Mouse (Mus musculus) kidney, adult 2 months (tissue): Measurements from ENCODE around the gene Gpc4. TPM values are rescaled to one million over a fixed set of nuclear protein-coding genes. Genes with fewer than 3 reads are reported as not detected.
A peak's percentile ranks its signal among the peaks of the same experiment; 100 is the strongest.

Experiments
- DNase-seq: peaks from one replicate; pipeline ENCODE4 v3.0.0; 2021
- H3K27ac ChIP-seq: fragments of 200-500 bp; 2 replicates; pipeline ENCODE4 v1.5.1; 2012; ENCODE audit warnings: low read depth, low read length, control low read depth, inconsistent platforms; ENCODE audit not compliant: insufficient read depth
- H3K27me3 ChIP-seq: fragments of 200-500 bp; replicated peaks from 2 replicates; pipeline ENCODE4 v1.6.1; 2012; ENCODE audit warnings: mild to moderate bottlenecking, moderate library complexity, low read length, inconsistent platforms; ENCODE audit not compliant: control insufficient read depth, insufficient read depth
- H3K36me3 ChIP-seq: fragments of 200-500 bp; 2 replicates; pipeline ENCODE4 v1.6.1; 2012; ENCODE audit warnings: mild to moderate bottlenecking, moderate library complexity, low read length, inconsistent platforms; ENCODE audit not compliant: control insufficient read depth, insufficient read depth
- H3K4me1 ChIP-seq: fragments of 200-500 bp; 2 replicates; pipeline ENCODE4 v1.6.1; 2011; ENCODE audit warnings: low read length; ENCODE audit not compliant: control insufficient read depth, insufficient read depth
- H3K4me3 ChIP-seq: fragments of 200-500 bp; 2 replicates; pipeline ENCODE4 v1.5.1; 2011; ENCODE audit warnings: mild to moderate bottlenecking, low read depth, low read length, control low read depth; ENCODE audit not compliant: insufficient read depth
- CTCF ChIP-seq: fragments of 200-500 bp; conservative IDR thresholded peaks from 2 replicates; pipeline ENCODE4 v1.5.1; 2011; ENCODE audit warnings: low read depth, mild to moderate bottlenecking, control low read depth, low read length, moderate library complexity, mixed read lengths; ENCODE audit not compliant: insufficient read depth, insufficient read length
- POLR2A ChIP-seq: fragments of 200-500 bp; IDR thresholded peaks from one replicate; pipeline ENCODE4 v1.6.1; 2011; ENCODE audit warnings: low read depth, low read length, control low read depth
- WGBS: fragments of 180-500 bp; shearing (Covaris S2); methylation state at CpG from one replicate; pipeline ENCODE4 v1.1.7; 2018; 5-methylcytosine and 5-hydroxymethylcytosine counted together
- polyA plus RNA-seq: library from polyadenylated mRNA; depleted of rRNA; stranded (reverse); fragments of >200 nt; gene quantifications from 2 replicates; pipeline ENCODE4 v1.2.3, GENCODE M21; 2012; rRNA removed

Gene Gpc4
- polyA plus RNA-seq, 1 experiment = 98.0 TPM

DNA sequence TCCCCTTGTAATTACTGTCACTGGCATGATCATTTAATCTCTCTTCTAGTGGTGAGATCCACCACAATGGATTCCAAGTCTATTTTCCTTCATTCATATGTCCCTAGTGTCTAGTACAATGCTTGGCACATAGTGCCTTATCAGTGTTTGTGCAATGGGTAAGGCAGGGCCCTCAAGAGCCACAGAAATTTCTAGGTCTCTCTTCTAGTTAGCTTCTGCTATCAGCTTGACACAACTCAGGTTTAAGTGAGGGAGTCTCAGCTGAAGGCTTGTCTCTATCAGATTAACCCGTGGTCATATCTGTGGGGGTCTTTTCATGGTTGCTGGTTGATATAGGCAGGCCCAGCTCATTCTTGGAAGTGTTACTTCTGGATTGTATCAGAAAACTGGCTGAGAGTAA, 125.2 kb downstream of the Gpc4 start:
- Histone ChIP-seq H3K4me1 (no peaks in the 10 kb centered on the region), H3K27ac (no peak overlapping the region), H3K36me3 (no peaks in the 10 kb centered on the region), H3K4me3 (no peak overlapping the region), H3K27me3 (no peaks in the 10 kb centered on the region)
- 88% methylated on average over 1 of the region's 1 CpGs for WGBS
- TF ChIP-seq POLR2A = no peak
- TF ChIP-seq CTCF = no peak
- no peak for DNase-seq

DNA sequence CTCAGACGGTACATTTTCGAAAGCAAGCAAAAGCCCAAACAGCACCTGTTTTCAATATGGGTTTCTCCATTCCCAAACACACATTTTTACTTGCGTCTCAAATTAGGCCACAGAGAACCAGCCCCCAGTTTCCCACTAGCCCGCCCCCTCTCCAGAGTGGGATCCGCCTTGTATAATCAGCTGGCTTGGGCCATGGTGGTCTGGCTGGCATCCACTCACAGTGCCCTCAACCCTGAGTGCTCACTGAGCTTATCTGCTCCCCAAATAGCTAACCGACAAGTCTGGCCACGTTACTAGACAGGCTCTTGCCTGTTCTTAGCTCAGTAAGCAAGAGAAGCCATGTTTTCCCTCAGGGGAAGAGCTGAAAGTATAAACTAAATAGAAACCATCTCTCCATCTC, 134.9 kb downstream of the Gpc4 start:
- no peak for DNase-seq
- no peak for TF ChIP-seq POLR2A
- TF ChIP-seq CTCF = no peak
- no peaks in the 10 kb centered on the region for H3K36me3 ChIP-seq
- 79% methylated on average over 7 of the region's 7 CpGs for WGBS
- no peak overlapping the region for H3K27ac ChIP-seq
- H3K4me1 ChIP-seq = no peaks in the 10 kb centered on the region
- no peaks in the 10 kb centered on the region for H3K27me3 ChIP-seq
- H3K4me3 ChIP-seq = no peak overlapping the region

DNA sequence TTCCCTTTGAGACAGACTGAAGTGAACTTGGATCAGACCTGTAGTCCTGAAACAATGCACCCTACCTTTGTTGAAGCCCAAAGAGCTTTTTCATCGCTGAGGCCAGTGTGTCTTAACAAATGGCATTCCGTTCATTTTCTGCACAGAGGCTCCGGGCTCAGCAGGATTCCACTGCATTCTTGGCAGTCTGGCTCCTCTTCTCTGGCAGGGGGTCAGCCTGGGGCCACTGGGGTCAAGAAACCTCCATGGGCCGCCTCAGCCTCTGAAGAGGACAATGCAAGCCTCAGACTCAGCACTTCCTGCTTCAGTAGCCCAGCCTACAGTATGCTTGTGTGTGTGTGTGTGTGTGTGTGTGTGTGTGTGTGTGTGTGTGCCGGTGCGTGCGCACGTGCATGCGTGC, 147.4 kb downstream of the Gpc4 start:
- H3K4me3 ChIP-seq = no peak overlapping the region
- DNase-seq = peak; percentile 31
- TF ChIP-seq CTCF (no peak), POLR2A (no peak)
- H3K4me1 ChIP-seq = no peaks in the 10 kb centered on the region
- no peaks in the 10 kb centered on the region for H3K36me3 ChIP-seq
- H3K27me3 ChIP-seq = no peaks in the 10 kb centered on the region
- WGBS = 56% methylated on average over 9 of the region's 9 CpGs
- no peak overlapping the region for H3K27ac ChIP-seq

Other genes starting within 250 kb of the Gpc4 start
- gene 1700080O16Rik, start 192.5 kb downstream of the Gpc4 start, polyA plus RNA-seq = not detected in 2 replicates